Mouse (Mus musculus): Measurements from ENCODE around the gene Asb7.

Gene Asb7

DNA sequence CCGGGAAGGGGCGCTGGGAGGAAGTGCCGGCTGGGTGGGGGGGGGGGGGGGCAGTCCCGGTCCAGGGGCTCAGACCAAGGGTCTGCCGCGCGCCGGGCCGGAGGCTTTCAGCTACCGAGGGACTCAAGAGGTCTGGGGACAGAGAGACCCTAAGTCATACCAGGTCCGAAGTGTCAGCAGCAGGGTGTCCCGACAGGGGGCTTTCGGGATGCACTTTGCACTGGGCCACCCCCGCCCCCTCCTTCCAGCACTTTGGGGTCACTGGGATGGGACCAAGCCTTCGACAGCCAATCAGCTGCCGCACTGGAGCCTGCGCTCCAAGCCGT lies at the start of gene Asb7:
TSS of gene Asb7 (minus strand) at position 303 of the 326 bp plus-strand sequence.
- no peak for DNase-seq (ENCODE audit: low read depth, low spot score)

DNA sequence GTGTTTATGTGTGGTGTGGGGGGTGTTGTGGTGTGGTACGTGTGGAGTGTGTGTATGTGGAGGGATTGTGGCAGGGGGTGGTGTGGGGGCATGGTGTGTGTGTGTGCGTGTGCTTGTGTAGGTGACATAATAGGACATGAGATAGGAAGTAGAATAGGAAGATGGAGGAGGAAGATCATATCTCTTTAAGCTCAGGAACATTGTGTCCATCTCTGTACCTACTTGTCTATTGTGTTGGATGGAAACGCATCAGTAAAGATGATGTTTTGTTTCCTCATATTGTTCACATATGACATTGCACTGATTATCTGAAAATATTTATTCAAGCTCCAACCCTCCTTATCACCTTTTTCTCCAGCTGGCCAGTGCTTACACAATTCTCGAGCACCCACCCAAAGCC lies 48.0 kb upstream of the Asb7 start:
- no peak for DNase-seq (ENCODE audit: low read depth, low spot score)

DNA sequence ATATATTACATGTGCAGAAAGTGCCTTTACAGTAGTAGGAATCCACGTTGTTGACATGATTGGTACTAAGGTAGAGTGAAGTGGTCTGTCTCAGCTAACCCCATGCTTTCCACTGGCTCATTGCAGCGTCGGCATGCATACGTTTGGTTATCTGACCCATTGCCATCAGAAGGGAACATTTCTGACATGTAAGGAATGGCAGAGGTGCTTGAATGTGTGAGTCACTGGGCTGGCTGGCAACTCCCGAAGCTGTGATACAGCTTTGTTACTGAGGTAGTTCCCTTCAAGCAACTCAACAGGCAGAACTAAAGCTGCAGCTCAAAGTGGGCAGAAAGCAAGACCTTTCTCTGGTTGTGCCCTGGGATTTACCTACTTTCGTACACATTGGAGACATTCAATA lies 45.6 kb upstream of the Asb7 start:
- DNase-seq (ENCODE audit: low read depth, low spot score), result no peak

DNA sequence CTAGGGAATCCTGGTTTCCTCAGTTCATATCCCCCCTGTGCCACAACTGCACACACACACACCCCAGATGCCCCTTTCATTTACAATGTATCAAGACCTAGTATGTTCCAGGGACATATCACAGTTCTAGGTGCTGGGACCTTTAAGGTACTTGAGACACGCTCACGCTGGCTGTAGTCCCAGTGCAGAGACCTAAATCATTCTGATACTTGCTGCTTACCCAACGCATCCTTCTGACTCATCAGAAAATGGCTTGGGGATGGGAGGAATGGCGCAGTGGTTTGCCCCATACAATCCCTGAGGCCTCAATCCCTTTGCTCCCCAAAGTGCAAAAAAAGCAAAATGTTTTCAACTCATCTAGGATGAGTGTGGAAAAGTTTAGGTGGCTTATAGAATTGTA lies 45.1 kb upstream of the Asb7 start:
- DNase-seq (ENCODE audit: low read depth, low spot score), result no peak

DNA sequence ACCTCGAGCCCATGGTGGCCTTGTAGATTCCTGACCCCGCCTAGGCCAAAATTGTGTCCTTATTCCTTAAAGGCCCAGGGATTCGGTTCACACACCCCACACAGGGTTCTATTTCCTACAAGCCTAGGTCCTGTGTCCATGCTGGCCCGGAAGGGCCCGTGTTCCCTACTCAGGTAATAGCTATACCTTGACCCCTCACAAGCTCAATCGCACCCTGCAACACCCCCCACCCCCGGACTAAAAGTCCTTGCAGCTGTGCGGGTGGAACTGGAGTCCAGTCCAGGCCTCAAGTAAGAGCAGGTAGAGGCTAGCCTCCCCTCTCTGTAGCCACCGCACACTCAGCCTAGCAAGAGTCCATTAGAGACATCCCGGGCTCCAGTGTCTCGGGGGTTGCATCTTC lies 44.5 kb upstream of the Asb7 start:
- no peak for DNase-seq (ENCODE audit: low read depth, low spot score)

DNA sequence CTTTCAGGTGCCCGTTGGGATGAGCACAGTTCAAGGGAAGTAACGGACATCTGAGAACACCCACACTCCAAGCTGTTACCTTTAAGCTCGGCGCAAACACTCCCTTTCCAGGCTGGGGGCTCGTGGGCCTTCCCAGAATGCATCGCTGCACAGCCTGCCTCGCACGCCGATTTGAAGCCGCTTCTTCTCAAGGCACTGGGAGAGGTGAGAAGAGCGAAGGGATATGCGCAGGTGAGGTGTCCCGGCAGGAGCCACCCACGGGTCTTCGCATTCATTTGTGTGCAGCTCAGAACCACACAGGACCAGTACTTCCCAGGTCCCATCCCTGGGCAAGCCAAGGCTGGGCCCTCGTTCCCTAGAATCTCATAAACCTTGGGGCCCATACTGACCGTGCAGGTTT lies 44.0 kb upstream of the Asb7 start:
- no peak for DNase-seq (ENCODE audit: low read depth, low spot score)

DNA sequence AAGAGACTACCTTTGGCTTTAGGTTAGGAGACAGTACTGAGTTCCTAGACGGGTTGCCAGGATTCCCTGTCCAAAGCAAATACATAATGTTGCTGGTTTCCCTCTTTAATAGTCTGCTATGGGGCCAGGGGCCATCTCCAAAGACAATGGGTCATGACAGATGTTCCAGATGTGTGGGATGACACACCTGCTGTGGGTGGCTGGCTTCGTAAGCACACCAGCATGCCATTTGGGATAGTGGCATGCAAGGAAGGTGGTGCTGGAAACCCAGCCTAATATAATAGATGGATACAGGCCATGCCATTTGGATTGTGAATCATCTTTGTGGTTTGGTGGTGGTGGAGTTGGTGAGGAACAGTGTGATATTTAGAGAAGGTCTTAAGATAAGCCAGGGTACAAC lies 39.8 kb upstream of the Asb7 start:
- no peak for DNase-seq (ENCODE audit: low read depth, low spot score)

DNA sequence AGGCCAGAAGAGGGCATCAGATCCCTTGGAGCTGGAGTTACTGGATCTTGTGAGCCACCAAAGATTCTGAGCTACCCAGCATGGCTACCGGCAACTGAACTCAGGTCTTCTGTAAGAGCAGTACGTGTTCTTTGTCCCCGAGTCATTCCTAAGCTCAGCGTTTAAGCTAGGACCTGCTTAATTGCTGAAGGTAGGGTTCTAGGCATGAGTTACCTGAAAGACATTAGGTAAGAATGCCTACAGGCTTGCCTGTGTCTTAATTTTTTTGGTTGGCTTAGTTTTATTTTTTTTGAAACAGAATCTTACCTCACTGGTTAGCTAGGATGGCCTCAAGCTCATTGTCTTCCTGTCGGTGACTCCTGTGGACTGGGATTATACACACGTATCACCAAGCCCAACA lies 38.7 kb upstream of the Asb7 start:
- no peak for DNase-seq (ENCODE audit: low read depth, low spot score)

DNA sequence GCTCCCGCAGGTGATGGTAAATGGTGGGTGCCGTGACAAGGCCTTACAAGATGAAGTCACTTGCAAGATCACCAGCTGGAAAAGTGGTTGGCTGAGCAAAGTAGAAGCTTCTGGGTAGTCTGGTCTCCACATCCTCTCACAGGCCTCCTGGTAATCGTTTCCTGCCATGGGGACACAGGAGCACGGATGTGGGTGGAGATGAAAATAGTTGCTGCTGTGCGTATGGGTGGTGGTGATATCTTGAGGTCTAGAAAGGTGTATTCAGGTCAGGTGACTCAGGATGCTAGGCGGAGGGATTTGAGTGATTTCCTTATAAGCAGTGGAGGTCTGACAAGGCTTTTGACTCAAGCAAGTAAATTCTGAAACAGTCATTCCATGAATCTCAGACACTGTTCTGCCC lies 35.6 kb upstream of the Asb7 start:
- DNase-seq (ENCODE audit: low read depth, low spot score), result no peak

DNA sequence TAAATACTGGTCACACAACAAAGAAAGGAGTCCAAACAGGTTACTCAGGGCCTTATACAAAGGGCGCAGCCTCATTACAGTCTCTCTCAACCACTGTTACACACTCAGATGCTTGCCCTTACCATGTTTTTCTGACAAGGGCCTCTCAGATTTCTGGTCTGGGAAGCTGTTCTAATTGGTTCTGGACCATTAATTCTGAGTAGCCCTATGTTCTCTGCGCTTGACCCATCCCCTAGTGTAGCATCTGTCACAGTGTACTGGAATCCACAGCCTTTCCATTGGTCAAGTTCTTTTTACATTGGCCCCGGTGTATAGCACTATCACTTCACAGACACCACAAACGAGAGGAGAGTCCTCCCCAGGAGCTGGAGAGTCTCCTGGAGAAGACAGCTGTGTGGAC lies 35.1 kb upstream of the Asb7 start:
- no peak for DNase-seq (ENCODE audit: low read depth, low spot score)

DNA sequence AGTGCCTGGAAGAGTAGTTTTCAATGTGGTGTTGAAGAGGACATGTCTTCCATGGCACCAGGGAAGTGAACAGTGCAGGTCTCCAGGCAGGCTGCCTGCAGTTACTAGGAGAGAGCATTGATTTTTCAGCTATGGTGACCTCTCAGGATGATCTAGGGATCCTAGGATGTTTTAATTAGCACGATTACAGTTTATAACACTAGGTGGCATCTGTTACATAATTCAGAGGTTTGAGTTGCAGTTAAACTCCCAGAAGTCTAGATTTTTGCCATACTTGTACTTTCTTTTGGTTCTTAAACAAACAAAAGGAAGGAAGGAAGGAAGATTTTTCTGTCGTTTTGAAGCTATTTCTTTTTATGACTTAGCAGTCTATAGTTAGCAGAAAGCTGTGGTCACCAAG lies 21.8 kb upstream of the Asb7 start:
- no peak for DNase-seq (ENCODE audit: low read depth, low spot score)

DNA sequence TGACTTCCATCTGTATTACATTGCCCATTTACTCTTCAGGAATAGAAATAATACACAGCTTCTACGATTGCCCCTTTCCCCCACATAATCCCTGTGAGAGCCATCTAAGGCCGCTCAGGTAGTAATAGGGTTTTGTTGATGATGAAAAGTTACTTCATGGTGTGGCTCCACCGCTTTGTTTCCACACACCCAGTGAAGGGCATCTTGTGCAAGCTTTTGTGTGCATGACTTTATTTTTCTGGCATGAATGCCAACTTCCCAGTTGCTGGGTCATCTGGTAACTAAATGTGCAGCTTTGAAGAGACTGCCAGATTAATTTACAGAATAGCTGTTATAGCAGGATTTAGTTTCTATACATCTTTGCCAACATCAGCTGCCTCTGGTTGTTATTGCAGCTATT lies 15.2 kb upstream of the Asb7 start:
- DNase-seq (ENCODE audit: low read depth, low spot score), result no peak

DNA sequence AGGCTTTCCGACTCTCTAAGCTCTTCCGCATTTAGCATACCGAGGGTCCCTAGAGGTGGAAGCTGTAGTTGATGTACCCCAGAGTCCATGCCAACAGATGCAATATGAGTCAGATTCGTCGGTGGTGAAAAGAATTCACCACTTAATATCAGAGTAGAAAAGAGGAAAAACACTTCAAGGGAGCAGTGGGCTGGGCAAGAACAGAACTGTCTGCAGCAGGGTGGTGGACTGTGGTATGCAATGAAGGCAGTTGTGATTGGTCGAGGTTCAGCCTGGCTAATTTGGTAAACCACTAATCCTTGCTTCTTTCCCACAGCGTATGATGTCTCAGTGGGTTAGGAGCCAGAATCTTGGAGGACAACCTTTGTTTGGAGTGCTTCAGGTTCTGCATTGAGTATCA lies 13.3 kb upstream of the Asb7 start:
- DNase-seq (ENCODE audit: low read depth, low spot score), result no peak

DNA sequence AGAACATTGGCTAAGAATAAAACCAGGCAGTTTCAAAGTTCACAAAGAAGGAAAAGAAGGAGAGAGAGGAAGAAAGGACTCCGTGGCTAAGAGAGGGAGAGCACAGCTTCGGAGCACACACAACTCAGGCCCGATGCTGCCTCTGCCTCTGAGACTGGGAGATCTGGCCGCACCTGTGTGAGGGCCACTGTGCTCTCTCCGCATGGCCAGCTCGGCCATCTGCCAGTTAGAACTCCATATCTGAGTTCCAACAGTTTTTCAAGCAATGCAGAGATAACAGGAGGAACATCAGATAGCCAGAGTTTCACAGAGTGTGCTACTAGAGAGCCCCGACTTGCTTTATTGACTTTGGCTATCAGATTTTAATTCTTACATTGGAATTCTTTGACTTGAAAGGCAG lies 5.1 kb upstream of the Asb7 start:
- no peak for DNase-seq (ENCODE audit: low read depth, low spot score)

DNA sequence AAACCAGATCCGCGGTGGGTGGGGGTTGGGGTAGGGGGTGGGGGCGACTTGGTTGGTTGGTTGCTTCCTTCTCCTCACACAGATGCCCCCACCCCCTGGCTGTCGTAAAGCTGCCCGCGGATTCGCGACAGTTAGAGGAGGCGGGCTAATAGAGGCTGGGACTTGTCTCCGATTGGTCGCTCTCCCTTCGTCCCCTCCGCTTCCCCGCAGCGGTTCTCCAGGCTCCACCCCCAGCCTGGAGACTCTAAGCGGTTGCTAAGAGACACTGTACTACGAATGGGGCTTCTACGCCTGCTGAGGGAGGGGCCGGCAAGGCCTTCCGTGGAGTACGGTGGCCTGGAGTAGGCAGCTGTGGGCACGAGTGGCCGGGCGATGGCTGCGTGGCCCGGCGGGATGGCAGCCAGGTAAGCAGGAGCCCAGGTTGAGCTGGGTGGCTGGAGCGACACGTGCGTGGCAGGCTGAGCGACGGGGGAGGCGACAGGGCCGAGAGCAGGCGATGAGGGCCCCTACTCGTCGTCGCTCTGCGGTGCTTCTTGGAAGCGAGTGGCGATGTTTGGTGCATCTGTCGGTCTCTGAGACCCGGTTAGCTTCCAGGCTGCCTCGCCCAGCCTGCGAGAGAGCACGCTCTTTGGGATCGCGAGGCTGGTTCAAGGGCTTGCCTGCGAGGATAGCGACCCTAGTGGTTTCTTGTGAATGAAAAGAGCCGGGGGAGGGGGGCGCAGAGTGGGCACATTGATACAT lies 394 bp upstream of the Asb7 start, which contains the start of gene Lins1:
TSS of gene Lins1 (plus strand) at position 270 of the 741 bp plus-strand sequence.
- DNase-seq (ENCODE audit: low read depth, low spot score), result peak; percentile 100

DNA sequence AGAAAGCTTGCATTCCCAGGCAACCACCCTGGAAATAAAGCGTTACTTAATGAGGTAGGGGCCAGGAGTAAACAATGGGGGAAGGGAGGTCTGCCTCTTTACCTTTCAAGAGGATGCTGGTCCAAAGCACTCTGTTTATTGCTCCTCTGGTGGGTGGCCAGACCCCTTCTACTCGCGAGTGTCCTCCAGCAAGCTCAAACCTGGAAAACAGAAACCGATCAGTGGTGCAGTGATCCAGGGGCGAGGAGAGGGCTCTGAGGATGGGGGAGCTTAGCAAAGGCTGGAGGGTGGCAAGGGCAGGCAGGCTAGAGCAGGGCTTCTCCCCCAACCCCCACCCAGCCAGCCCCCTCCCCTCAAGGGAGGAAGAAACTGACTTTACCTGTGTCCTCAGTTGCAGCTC lies 675 bp downstream of the Asb7 start:
- peak; percentile 14 for DNase-seq (ENCODE audit: low read depth, low spot score)

DNA sequence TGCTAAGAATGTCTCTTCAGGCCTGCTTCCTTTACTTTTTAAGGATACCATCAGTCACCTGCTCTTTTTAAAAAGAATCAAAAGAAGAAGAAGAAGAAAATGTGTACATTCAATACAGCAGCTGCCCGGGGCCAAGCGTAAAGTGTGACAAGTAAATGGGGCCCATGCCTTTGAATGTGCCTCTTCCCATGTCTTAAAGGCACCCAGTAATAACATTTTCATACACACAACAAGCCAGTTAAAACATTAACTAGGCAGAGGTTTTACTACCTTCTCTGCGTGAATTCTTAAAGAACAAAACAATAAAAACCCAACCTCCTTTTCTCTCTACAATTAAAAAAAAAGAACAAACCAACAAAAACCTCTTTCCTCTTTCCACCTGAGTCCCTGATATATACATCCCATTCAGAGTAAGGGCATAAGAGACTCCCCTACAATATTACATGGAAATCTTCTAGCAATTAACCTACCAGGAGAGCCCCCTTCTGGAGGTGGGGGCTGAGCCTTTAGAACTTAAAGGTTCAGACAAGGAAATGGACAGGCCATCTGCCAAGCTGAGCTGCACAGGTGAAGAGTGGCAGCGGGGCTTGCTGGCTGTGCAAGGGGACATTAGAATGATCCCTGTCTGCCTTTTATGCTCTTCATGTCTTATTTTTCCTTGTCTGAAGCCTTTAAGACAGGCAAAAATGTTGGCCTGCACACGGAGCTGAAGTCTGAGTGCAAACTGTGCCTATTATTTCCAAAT lies 7.1 kb downstream of the Asb7 start:
- no peak for DNase-seq (ENCODE audit: low read depth, low spot score)

DNA sequence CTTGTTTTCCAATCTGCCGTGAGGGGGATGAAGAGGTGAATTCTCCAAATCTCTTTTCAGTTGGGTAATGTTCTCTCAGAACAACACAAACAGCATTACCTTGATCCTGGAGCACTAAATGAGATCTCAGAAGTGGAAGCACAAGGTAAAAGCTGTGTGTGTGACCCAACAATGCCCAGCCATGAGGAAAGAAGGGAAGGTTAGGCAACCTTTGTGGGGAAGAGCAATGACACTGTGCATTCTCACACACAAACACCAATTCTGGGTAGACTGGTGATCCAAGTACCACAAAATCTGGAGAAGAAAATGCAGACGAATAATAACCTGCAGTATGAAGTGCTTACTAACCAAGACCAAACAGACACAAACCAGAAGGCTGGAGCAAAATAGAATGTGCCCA lies 13.6 kb downstream of the Asb7 start:
- DNase-seq (ENCODE audit: low read depth, low spot score), result no peak

DNA sequence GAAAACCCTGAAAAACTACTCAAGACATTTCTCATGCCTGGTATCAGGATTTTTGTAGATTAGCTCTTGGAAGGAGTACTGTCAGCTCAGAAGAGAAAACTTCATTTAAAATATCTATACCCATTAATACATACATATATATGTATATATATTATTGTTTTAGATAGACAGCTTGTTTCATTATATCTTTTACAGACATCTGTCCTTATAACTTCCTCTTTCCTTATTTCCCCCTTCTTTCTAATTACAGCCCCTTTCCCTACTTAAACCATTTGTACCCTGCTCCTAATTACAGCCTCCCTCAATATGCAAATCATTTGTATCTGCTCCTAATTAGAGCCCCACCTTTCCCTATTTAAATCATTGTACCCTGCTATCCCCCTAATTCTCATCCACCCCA lies 22.3 kb downstream of the Asb7 start:
- DNase-seq (ENCODE audit: low read depth, low spot score), result no peak

DNA sequence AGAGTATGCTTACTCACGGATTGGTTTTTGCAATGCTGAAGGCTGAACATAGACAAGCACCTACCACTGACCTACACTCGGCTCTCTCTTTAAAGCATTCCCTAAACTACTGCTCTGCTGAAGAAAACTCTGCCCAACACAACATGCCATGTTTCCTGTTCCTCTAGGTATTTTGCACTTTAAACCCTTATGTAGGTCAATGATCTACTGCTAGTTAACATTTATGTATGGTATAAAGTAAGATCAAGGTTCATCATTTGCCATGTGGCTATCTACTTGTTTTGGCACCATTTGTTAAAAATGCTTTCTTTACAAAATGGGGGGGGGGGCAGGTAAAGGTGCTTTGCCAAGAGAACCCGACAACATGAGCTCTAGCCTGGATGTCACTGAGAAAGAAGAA lies 25.8 kb downstream of the Asb7 start:
- no peak for DNase-seq (ENCODE audit: low read depth, low spot score)

DNA sequence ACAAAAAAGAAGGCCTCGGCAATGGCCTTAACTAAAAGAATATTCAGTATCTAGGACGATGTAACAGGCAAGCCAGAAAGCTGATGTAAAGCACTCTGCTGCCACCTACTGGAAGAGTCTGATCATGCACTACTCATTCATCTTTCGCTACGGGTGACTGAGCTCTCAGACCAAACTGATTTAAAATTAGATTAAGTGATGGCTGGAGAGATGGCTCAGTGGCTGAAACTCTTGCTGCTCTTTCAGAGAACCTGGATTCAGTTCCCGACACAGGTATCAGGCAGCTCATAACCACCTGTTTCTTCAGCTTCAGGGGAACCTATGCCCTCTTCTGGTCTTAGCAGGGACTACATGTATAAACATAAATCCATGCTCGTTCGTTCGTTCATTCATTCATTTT lies 27.8 kb downstream of the Asb7 start:
- DNase-seq (ENCODE audit: low read depth, low spot score), result peak; percentile 74

DNA sequence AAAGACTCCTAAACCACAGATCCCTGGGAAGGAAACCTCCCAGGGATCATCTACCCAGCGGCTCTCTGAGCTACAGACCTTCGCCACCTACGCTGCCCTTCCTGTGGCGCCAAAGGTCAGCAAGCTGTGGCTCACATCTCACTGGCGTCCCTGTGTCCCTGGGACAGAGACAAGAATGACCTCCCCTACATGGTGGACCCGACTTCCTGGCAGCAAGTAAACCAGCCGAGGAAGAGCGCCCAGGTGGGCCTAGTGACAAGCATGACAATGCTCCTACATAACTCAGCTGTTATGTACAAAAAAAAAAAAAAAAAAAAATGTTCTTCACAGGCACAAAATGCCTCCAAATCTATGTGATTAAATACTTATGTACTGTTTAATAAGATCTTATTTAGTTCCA lies 28.4 kb downstream of the Asb7 start:
- no peak for DNase-seq (ENCODE audit: low read depth, low spot score)

DNA sequence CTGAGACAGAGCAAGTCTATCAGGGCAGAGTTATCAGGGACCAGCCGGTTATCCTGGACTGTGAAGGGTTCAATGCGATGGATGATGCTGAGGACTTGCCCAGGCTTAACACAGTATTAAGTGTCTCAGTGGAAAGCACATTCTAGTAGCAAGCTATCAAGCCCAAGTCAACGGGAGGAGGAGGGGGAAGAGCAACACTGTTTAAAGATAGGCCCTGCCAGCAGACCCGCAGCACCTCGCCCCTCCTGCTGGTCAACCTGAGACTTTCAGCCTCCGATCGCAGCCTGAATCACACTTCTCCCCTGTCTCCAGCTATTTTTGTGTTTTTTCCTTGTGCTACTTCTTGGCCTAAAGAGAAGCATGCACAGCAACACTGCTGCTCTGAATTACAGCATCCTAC lies 29.1 kb downstream of the Asb7 start:
- DNase-seq (ENCODE audit: low read depth, low spot score), result peak; percentile 57

DNA sequence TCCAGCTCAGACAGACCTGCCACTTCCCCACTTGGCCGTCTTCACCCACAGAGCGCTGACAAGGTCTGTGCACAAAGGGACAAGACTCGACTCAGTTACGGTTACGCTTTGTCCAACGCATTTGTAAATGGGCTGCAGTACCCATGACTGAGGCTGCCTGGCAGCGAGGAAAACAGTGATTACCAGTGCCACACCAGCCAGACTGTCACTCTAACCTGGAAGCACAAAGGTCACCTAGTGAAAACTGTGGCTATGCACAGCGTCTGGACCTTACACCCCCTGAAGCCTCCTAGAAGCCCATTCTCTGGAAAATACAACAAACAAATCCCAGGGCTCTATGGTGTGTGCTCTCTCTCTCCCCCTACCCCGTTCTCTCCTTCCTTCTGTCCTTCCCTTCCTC lies 33.9 kb downstream of the Asb7 start:
- DNase-seq (ENCODE audit: low read depth, low spot score), result no peak

Data from R1 (cell line).